Mouse (Mus musculus) layer of hippocampus, adult 18-20 months (tissue): ENCODE measurements around the gene Mfsd4b1. TPM values are rescaled to one million over a fixed set of nuclear protein-coding genes. Genes with fewer than 3 reads are reported as not detected.

Source experiments
- DNase-seq, 2 experiments: peaks; one replicate each; pipeline ENCODE4 v3.0.0; 2022; ENCODE audit warnings: low spot score in 2 of 2
- total RNA-seq, 2 experiments: library from RNA; stranded (reverse); gene quantifications; 2 replicates each; pipeline ENCODE4 v1.2.3; 2021

Mfsd4b1 gene
- total RNA-seq, 2 experiments from 2014 or later, result 0.74 to 1.6 TPM

DNA sequence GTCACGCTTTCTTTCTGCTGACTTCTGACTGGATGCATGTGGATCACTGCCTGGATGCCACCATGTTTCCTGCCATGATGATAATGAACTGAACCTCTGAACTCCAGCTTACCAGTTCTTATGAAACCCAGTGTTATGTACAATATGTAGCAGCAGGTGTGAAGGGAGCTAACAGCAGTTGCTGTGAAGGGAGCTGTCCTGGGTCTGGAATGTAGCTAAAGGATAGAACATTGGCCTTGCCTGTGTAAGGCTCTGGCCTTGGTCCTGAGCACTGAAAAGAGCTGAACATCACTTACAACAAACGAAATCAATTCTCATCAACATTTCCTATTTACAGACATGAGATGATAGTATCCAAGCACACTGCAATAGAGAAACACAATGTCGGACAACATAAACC, 57.6 kb downstream of the Mfsd4b1 start:
- no peak for DNase-seq

DNA sequence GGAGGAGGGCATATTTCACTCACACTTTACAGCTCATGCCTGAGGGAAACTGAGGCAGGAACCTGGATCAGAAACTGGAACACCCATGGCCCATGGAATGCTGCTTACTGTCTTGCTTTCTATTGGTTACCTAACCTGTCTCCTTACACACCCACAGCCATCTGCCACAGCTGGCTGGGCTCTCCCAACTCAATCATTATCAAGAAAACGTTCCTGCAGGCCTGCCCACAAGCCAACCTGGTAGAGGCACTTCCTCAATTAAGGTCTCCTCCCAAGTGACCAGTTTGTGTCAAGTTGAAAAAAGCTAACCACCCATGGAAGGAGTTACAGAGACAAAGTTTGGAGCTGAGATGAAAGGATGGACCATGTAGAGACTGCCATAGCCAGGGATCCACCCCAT, 63.2 kb downstream of the Mfsd4b1 start:
- DNase-seq, result no peak

DNA sequence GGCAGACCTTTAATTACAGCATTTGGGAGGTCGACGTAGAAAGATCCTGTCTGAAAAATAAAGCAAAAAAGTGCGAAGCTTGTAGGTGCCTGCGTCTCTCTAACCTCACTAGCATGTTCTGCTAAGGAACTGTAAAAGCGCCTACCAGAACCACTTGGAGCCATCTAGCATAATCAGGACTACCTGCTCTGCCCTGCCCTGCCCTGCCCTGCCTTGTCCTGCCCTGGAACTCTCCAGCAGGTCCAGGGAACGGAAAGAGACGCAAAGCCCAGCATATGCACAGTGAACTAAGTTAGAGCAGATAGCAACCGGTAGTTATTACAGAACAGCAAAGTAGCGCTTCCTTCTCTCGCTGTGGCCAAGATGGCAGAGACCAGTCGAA, 64.6 kb downstream of the Mfsd4b1 start:
- DNase-seq, result no peak

DNA sequence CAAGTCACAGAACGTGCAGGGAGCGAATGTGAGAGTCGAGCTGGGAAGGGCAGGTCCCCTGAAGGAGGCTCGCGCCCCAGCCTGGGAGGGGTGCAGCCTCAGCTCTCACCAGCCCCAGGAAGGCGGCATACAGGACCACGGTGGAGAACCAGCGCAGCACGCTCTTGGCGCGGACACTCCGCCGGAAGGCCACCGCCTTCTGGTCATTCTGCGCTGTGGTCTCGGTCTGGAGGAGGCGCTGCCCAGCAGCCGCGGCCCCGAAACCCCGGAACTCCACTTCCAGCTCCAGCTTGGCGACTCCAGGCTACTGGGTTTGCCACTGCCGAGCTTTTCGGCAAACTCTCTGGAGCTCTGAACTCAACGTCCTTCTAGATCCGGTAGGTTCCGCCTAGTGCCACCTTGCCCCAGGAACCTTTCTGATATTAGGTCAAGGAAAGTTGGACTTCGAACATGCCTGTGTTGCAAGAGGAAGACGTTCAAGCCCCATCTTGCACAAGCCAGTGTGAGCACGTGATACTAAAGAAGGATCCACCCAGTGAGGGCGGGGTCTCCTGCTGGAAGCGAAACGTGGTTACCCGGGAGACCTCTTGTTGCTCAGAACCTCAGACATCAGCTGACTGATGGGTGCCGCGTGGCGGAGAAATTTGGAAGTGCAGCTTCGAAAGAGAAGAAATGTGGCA, 65.2 kb downstream of the Mfsd4b1 start, which contains the start of gene Mfsd4b3:
Gene Mfsd4b3, minus strand, starts transcription at position 393 of the 680 bp plus-strand sequence.
- DNase-seq, result peak; percentile 86 to 96

DNA sequence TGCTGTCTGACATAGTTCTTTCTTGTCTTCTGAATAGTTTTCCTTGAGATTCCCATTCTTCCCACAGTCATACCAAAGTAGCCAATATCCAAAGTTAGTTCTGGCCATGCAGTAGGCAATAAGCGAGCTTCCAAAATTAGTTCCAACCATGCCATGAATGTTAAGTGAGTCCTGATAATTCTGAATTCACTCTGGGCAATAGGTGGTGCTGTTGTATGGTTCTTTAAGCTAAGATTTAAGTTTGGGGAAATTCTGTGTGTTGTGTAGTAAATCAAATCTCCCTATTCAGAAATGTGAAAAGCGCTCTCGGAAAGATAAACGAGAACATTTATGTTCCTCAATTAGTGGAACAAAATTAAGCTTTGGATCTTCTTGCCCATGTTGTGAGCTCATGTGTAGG, 66.8 kb downstream of the Mfsd4b1 start:
- peak in 1 of 2 experiments; percentile 51 for DNase-seq

DNA sequence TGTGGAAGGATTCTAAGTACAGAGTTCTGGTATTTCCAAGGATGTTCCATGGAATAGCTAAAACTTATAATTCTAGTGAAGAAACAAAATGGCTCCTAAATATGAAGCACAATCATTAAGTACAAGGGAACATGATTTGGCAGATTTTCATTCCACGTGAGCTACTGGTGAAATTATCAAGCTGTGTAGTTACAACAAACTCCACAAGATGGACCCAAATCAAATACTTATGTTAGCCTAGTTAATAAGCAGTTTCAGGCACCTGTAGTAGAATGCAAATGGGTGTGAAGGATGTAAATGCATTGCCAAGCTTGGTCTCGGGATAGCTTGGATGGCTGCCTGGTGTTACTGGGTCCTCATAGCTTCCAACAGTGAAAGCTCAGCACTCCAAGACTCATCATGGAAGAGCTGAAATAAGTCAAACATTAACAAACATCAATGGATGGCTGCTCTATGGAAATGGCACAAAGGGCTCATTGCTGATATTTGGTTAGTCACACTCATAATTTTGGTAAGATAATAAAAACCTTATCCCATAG, 68.7 kb downstream of the Mfsd4b1 start:
- no peak for DNase-seq

DNA sequence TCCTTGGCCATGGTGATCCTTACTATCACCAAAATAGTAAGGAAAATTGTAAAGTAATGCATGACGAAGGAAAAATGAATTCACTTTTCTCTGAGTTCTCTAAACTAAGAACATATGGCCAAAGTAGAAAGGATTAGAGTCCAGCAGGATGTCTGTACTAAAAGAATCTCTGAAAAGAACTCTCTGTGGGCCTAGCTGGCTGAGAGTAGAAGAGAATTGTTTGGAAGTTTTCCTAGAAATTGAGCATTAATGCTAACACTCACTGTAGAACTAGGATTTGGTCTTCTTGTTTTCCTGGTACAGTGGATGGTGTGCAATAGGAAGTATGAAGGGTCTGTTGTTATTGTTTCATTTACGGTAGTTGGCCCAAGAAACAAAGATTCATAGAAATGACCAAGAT, 69.9 kb downstream of the Mfsd4b1 start:
- DNase-seq, result no peak

Other genes starting within 250 kb of the Mfsd4b1 start
- gene Mfsd4b4, start 126.0 kb downstream of the Mfsd4b1 start, total RNA-seq, result 1 to 10 TPM; 7.7 to 8.0 TPM
- under 1 TPM; 0.20 to 0.32 TPM for gene Mfsd4b2, start 98.3 kb downstream of the Mfsd4b1 start, total RNA-seq
- under 1 TPM in 1 of 2 experiments, not detected in 1; 0.25 TPM for gene Mfsd4b3, start 65.1 kb downstream of the Mfsd4b1 start, total RNA-seq
- gene Mfsd4b5, start 38.6 kb downstream of the Mfsd4b1 start, total RNA-seq, result under 1 TPM; 0.20 to 0.43 TPM
- gene Slc16a10, start 117.0 kb upstream of the Mfsd4b1 start, total RNA-seq, result 1 to 10 TPM; 3.9 to 4.1 TPM
- 10 to 100 TPM; 19.2 to 20.4 TPM for gene Rpf2, start 221.8 kb upstream of the Mfsd4b1 start, total RNA-seq
- gene Gtf3c6, start 232.8 kb upstream of the Mfsd4b1 start, total RNA-seq, result 10 to 100 TPM; 23.2 to 27.2 TPM